Mouse (Mus musculus): ENCODE measurements around the gene Zfr2.

Gene Zfr2

GRCm38 (mm10) chr10:81232580-81233225 is at the start of gene Zfr2:
TSS of gene Zfr2 (plus strand) at chr10:81233155.
- DNase-seq (ENCODE audit: low spot score), result peak; percentile 97

DNA sequence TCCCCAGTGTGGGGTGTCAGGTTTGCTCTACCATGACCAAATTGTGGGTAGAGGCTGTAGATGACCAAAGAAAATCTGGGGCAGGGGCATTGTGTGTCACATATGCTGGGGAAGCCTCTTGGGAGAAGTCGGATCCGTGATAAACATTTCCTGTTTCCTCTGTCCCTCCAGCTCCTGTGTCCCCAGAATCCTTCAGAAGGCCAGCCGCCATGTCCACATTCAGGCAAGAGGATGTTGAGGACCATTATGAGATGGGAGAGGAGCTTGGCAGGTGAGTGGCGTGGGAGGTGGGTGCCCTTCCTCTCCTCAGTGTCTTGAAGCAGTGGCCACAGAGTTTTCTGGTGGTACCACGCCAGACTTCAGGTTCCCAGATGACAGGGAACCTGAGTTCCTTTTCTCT is 49.1 kb upstream of the Zfr2 start, which contains the start of gene 4930442H23Rik:
TSS of gene 4930442H23Rik (minus strand) at position 45 of the 400 bp plus-strand sequence.
- no peak for DNase-seq (ENCODE audit: low spot score)

DNA sequence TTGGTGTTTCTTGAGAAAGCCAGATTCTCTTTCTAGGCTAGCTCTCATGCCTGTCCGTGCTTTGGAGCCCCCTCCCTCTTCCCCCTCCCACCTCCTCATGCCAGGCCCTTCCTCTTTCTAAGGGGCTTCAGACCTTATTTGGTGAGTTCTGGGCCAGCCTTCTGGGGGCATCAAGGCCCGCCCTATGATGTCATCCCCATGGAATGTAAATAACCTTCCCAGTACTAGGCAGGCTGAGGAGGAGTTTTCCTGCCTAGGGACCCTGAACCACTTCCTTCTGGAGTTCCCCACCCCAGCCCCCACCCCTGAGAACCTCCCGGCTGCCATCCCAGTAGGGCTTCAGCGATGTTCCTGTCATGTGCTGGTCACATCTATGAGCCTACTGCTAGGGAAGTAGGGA is 48.2 kb upstream of the Zfr2 start:
- DNase-seq (ENCODE audit: low spot score), result no peak

GRCm38 (mm10) chr10:81187161-81187560 is 45.8 kb upstream of the Zfr2 start:
- DNase-seq (ENCODE audit: low spot score), result no peak

DNA sequence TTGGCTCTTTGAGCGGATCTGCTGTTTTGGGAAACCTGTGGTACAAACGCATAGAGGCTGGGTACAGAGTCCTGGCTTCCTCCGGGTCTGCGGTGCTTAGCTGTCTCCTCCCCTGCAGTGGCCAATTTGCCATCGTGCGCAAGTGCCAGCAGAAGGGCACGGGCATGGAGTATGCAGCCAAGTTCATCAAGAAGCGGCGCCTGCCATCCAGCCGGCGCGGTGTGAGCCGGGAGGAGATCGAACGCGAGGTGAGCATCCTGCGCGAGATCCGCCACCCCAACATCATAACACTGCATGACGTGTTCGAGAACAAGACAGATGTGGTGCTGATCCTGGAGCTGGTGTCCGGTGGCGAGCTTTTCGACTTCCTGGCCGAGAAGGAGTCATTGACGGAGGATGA is 43.1 kb upstream of the Zfr2 start:
- no peak for DNase-seq (ENCODE audit: low spot score)

DNA sequence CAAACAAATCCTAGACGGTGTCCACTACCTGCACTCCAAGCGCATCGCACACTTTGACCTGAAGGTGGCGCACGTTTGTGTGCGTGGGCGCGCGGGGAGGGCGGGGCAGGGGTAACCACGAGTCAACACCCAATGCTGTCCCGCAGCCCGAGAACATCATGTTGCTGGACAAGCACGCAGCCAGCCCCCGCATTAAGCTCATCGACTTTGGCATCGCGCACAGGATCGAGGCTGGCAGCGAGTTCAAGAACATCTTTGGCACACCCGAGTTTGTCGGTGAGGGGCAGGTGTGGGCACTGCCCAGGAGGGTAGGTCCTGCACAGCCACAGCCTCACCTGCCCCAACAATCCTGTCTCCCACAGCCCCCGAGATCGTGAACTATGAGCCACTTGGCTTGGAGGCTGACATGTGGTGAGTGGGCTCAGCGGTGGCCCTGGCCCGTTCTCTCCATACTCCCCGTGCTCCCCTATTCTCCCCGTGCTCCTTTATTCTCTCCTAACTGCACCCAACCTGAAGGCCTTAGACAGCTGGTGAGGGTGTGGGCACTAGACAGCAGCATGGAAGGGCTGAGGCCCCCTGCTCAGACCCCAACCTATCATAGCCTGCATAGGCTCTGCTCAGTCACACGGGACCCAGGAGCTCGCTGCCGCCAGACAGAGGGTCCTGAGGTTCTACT is 42.6 kb upstream of the Zfr2 start:
- no peak for DNase-seq (ENCODE audit: low spot score)

DNA sequence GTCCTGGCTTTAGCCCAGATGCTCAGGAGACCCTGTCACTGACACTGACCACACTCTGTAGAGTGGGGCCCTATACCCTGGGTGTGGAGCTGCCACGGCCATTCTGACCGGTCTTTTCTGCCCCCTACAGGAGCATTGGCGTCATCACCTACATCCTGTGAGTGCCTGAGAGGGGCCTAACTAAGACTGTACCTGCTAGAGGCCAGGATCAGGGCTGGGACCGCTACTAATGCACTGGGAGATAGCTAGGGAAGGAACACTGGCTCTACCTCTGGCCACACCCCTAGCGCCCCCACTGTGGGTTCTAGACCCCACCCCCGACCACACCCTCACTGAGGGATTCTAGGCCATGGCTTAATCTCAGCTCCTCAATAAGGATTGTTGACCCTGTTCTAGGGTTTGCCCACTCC is 42.0 kb upstream of the Zfr2 start:
- DNase-seq (ENCODE audit: low spot score), result no peak

- DNase-seq (ENCODE audit: low spot score), result no peak
Observed at GRCm38 (mm10) chr10:81191342-81191982, 41.5 kb upstream of the Zfr2 start.

- peak; percentile 79 for DNase-seq (ENCODE audit: low spot score)
Observed at GRCm38 (mm10) chr10:81192270-81192967, 40.5 kb upstream of the Zfr2 start.

GRCm38 (mm10) chr10:81192968-81193501 is 39.9 kb upstream of the Zfr2 start:
- no peak for DNase-seq (ENCODE audit: low spot score)

DNA sequence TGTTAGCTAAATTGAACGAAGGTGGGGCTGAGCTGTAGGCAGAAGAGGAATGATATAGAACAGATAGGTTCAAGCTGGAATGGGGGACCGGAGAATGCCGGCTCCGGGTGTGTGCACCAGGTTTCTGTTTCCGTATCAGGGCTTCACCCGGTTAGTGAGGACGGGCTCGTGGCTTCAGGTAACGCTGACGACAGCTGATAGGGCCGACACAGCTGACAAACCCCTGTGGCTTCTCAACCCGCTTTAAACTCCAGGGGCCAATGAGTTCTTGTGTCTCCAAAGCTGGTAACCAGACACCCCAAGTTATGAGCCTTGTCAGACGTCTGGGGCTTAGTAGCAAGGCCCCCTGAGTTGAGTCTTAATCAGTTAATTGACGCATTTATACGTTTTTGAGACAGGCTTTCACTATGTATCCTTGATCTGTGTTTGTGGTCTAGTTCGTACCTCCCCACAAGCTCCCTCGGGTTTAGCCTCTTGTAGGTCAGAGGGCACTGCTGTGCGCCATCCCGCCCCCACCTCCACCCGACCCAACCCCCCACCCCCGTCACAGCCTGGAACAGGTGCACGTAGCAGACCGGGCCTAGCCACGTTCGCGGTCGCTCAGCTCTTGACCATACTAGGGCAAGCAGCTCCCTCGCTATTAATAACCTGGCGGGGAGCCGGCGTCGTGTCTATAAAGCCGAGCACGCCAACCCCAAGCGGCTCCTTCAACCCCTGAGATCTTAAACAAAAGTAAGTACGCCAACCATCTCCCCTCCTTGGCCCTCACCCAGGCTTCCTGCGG is 38.8 kb upstream of the Zfr2 start:
- peak; percentile 54 for DNase-seq (ENCODE audit: low spot score)

- DNase-seq (ENCODE audit: low spot score), result no peak
Observed at GRCm38 (mm10) chr10:81195300-81195699, 37.7 kb upstream of the Zfr2 start.

DNA sequence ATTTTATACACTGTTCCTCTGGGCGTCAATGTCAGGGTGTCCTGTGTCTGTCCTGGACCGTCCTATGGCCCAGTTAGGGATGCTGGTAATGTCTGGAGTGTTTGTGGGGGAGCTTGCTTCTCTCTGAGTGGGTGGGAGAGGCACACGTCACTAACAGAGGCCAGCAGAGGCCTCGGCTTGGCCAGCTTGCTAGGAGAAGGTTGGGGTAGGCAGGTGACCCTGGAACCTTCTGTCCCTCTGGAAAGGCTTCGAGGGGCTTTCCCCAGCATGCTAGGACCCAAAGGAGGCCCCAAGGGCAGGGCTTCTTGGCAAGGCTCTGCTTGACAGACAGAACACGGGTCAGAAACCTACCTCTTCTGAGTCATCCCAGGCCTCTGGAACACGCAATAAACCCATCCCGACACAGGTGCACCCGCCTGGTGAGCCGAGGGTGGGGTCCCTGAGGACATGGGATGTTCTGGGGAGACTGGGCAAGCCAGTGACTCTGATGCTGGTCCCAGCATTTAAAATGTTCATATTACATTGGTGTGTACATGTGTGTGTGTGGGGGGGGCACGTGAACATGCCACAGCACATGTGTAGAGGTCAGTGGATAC is 36.4 kb upstream of the Zfr2 start:
- DNase-seq (ENCODE audit: low spot score), result no peak

DNA sequence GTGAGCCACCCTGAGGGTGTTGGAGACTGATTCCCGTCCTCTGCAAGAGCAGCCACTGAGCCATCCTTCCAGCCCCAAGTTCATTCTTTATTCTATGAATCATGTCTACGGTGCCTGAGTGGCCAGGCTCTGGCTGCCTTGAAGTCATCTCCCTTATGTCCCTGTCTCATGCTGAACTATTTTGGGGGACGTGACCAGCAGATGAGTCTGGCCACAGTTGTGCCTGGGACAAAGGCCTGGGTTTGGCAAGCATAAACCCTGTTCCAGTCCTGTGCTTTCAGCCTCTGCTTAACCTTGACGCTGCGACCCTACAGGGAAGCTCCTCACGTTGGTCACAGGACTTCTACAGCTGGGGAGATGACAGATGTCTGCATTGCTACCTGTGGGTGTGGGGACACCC is 35.6 kb upstream of the Zfr2 start:
- no peak for DNase-seq (ENCODE audit: low spot score)

- DNase-seq (ENCODE audit: low spot score), result peak; percentile 65
Observed at GRCm38 (mm10) chr10:81198230-81198629, 34.7 kb upstream of the Zfr2 start.

- no peak for DNase-seq (ENCODE audit: low spot score)
Observed at GRCm38 (mm10) chr10:81198990-81199389, 34.0 kb upstream of the Zfr2 start.

DNA sequence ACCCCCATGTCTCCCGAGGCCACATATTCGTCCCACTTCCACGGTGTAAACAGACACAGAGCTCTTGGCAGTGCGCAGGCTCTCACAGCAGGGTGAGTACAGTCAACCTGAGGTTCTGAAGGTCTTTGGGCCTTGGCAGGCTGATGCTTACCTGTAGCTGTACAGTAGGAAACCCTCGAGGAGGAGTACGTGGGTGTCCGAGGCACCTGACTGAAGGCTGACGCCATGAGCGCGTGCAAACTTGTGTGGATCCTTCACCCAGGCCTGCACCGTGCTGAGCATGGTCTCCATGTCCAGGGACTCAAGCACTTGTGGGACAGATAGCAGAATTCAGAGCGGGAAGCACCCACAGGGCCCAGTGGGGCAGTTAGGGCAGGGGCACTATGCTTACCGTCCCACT is 32.8 kb upstream of the Zfr2 start:
- no peak for DNase-seq (ENCODE audit: low spot score)

- DNase-seq (ENCODE audit: low spot score), result no peak
Observed at GRCm38 (mm10) chr10:81200605-81201287, 32.2 kb upstream of the Zfr2 start.

DNA sequence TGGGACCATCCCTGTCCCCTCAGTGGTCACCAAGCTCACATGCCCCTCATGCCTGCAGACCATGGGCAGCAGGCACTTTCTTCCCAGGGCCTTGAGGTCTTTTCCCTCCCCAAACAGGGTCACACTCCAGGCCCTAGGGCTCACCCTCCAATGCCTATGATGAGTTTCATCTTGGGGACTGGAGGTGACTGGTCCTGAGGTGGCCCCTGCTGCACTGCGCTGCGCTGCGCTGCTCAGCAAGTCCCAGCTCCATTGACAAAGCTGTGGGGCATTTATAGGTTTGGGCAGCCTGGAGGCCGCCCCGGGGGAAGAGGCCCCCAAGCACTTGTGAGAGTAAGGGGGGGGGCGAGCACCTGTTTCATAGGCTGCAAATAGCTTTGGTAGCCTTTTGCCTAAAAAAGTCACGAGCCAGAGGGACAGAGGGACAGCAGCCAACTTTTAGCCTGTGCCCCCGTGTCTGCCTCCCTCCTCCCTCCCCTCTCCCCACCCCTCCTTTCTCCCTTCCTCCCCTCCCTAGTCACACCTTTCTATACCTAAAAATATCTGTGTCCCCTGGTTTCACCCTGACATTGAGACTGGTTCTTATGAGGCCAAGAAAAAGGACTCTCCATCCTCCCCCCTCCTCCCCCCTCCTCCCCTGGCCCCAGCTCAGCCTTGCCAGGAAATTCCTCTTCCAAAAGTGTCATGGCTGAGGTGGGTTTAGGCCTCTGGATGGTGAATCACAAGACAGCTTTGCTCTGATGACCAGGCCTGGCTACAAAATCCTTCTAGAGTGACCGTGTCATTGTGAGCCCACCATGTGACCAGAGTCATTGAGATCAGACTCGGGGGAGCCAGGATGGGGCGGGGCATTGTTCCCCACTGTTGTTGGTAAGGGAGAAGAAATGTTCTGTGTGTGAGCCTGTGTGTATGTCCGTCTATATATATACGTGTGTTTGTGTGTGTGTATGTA is 30.9 kb upstream of the Zfr2 start, which contains the start of gene Nmrk2:
TSS of gene Nmrk2 (minus strand) at position 245 of the 952 bp plus-strand sequence.
- no peak for DNase-seq (ENCODE audit: low spot score)

Data from urinary bladder, postnatal 14 days (tissue).